Mouse (Mus musculus) adrenal gland, postnatal 10 days (tissue): ENCODE results near the gene Jak2. TPM values are rescaled to one million over a fixed set of nuclear protein-coding genes. Genes with fewer than 3 reads are reported as not detected.

Source experiments
- DNase-seq: peaks from one replicate; pipeline ENCODE4 v3.0.0; 2021; ENCODE audit warnings: mixed read lengths
- total RNA-seq, 2 experiments: library from RNA; stranded (reverse); gene quantifications; 2 replicates each; pipeline ENCODE4 v1.2.3; 2021

Gene Jak2
- total RNA-seq, 2 experiments from 2014 or later: 17.7 to 20.5 TPM

GRCm38 (mm10) chr19:29362173-29362930 is 110.7 kb downstream of the Jak2 start:
- DNase-seq: no peak

Other genes starting within 250 kb of the Jak2 start
- 100 to 1,000 TPM; 194 to 208 TPM for gene Ak3, start 203.9 kb upstream of the Jak2 start, total RNA-seq
- 10 to 100 TPM; 30.6 to 40.3 TPM for gene Rcl1, start 150.5 kb upstream of the Jak2 start, total RNA-seq
- under 1 TPM in 1 of 2 experiments, not detected in 1; 0.66 TPM for gene Insl6, start 73.5 kb downstream of the Jak2 start, total RNA-seq
- not detected for gene Rln1, start 82.8 kb downstream of the Jak2 start, total RNA-seq
- gene Plgrkt, start 115.6 kb downstream of the Jak2 start, total RNA-seq: 10 to 100 TPM; 44.0 to 83.3 TPM
- gene Cd274, start 115.6 kb downstream of the Jak2 start, total RNA-seq: 1 to 10 TPM; 2.7 to 6.9 TPM
- gene Pdcd1lg2, start 159.1 kb downstream of the Jak2 start, total RNA-seq: not detected